ENCODE assay signal across 7 mouse cellular contexts in genomic region chr9:36969131-36969530, GRCm38 (mm10).
"Had no signal": no experiment of that assay in that cellular context is flagged by ENCODE, and none has a peak within 500 bp of the region (broad histone marks: within the 10 kb centered on the region; RNA-seq: fewer than 3 reads in every experiment).

No protein-coding gene starts in this region.

- H3K4me3 ChIP-seq: limb, embryonic 12.5 days; limb, embryonic 15.5 days; midbrain, embryonic 13.5 days; stomach, embryonic 15.5 days had no signal

- H3K27ac ChIP-seq: kidney, postnatal 0 days; limb, embryonic 12.5 days; limb, embryonic 15.5 days; liver, embryonic 14.5 days; macrophage; midbrain, embryonic 13.5 days; stomach, embryonic 15.5 days had no signal

- H3K36me3 ChIP-seq: limb, embryonic 12.5 days; limb, embryonic 15.5 days; midbrain, embryonic 13.5 days; stomach, embryonic 15.5 days had no signal

- H3K9me3 ChIP-seq: limb, embryonic 12.5 days; limb, embryonic 15.5 days; midbrain, embryonic 13.5 days; stomach, embryonic 15.5 days had no signal

- H3K27me3 ChIP-seq: midbrain, embryonic 13.5 days; stomach, embryonic 15.5 days had no signal
